Comparison of ENCODE assay signal across 23 mouse cellular contexts in the genomic region with DNA sequence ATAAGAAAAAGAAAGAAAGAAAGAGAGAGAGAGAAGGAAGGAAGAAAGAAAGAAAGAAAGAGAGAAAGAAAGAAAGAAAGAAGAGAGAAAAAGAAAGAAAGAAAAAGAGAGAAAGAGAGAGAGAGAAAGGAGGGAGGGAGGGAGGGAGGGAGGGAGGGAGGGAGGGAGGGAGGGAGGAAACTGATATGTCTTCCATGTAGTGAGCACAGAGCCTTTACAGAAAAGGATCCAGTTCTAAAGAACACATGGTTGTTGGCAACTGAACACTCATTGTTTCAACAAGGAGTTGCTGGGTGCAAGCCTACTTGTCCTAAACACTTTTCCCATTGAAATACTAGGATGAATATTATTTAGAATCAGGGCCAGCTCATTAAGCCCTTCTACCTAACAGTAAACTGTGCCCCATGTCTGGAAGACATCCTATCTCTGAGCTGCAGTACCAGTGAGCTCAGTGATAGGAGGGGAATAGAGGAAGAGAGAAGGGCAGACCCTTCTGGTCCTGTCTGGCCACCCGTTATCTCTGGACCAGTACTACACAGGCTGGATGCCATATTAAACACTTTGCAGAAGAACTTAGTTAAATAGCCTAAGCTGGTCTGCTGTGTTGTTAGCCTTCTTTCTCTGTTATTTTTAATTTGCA. TPM values are rescaled to one million over a fixed set of nuclear protein-coding genes. Genes with fewer than 3 reads are reported as not detected.
DNase-seq lines count a peak whose midpoint lies in the region; ATAC-seq and TF ChIP-seq lines count a peak whose summit lies in the region.
"Had no signal": no experiment of that assay in that cellular context is flagged by ENCODE, and none has a peak within 500 bp of the region (broad histone marks: within the 10 kb centered on the region; RNA-seq: fewer than 3 reads in every experiment).

No protein-coding gene starts in this region.

- H3K4me3 ChIP-seq in MEL (ENCODE audit: control insufficient read depth in 1 of 2, insufficient read depth in 1 of 2, low read depth in 2 of 2, low read length in 2 of 2), result no peak overlapping the region
- no peak overlapping the region for H3K4me3 ChIP-seq in liver, embryonic 12.5 days
- no peak overlapping the region for H3K4me3 ChIP-seq in liver, embryonic 16.5 days (ENCODE audit: low read depth, low read length)
- H3K4me3 ChIP-seq: embryonic facial prominence, embryonic 12.5 days; forebrain, embryonic 15.5 days; heart, embryonic 15.5 days; hindbrain, embryonic 10.5 days had no signal

- no peak for TF ChIP-seq CTCF in MEL (IDR thresholded peaks at IDR 0.05 in 2 of 3, conservative IDR thresholded peaks at IDR 0.05 in 1 of 3; ENCODE audit: control insufficient read depth in 1 of 3, insufficient read depth in 1 of 3, low read depth in 2 of 3, low read length in 3 of 3, poor library complexity in 1 of 3, severe bottlenecking in 1 of 3)

- ATAC-seq in liver, embryonic 12.5 days, result peak; percentile 98
- peak; percentile 67 for ATAC-seq in liver, embryonic 16.5 days (ENCODE audit: low read depth)
- ATAC-seq: CD4-positive, CD25-positive, alpha-beta regulatory T cell, adult 4 months; forebrain, embryonic 15.5 days; Patski had no signal

- H3K27ac ChIP-seq in MEL (ENCODE audit: control insufficient read depth, low read depth, low read length), result no peak overlapping the region
- peak overlapping the region; percentile 17; the same call in 1 of the 2 replicates for H3K27ac ChIP-seq in liver, embryonic 12.5 days
- H3K27ac ChIP-seq in liver, embryonic 16.5 days (ENCODE audit: low read length), result no peak overlapping the region
- H3K27ac ChIP-seq: embryonic facial prominence, embryonic 12.5 days; forebrain, embryonic 15.5 days; heart, embryonic 15.5 days; hindbrain, embryonic 10.5 days; hindbrain, embryonic 14.5 days had no signal

- TF ChIP-seq POLR2A in MEL (IDR thresholded peaks at IDR 0.05; ENCODE audit: control insufficient read depth in 1 of 2, insufficient read depth in 1 of 2, low read depth in 1 of 2, low read length in 2 of 2, poor library complexity in 1 of 2), result no peak

- H3K27me3 ChIP-seq in MEL (ENCODE audit: control insufficient read depth in 1 of 2, insufficient read depth in 2 of 2, low read length in 2 of 2), result no peaks in the 10 kb centered on the region
- H3K27me3 ChIP-seq in liver, embryonic 12.5 days (replicated peaks), result no peaks in the 10 kb centered on the region; the same call in 1 of the 2 replicates
- H3K27me3 ChIP-seq in liver, embryonic 16.5 days (ENCODE audit: control insufficient read depth, insufficient read depth, low read depth, low read length), result no peaks in the 10 kb centered on the region
- H3K27me3 ChIP-seq: embryonic facial prominence, embryonic 12.5 days; forebrain, embryonic 15.5 days; heart, embryonic 15.5 days; Patski had no signal

- peaks cover 0 to 25% of the 10 kb centered on the region in 2 experiments; a peak in 2 of 4 replicates for H3K36me3 ChIP-seq in MEL (ENCODE audit: control insufficient read depth in 1 of 2, insufficient read depth in 2 of 2, low read length in 2 of 2)
- H3K36me3 ChIP-seq in liver, embryonic 12.5 days, result no peaks in the 10 kb centered on the region
- no peaks in the 10 kb centered on the region for H3K36me3 ChIP-seq in liver, embryonic 16.5 days (ENCODE audit: control insufficient read depth, insufficient read depth)
- H3K36me3 ChIP-seq: embryonic facial prominence, embryonic 12.5 days; forebrain, embryonic 15.5 days; G1E; heart, embryonic 15.5 days; hindbrain, embryonic 10.5 days had no signal

- H3K79me2 ChIP-seq in MEL (ENCODE audit: control insufficient read depth, insufficient read depth, low read length, poor library complexity), result no peaks in the 10 kb centered on the region

- TF ChIP-seq RAD21 in MEL (IDR thresholded peaks at IDR 0.05; ENCODE audit: low read depth, low read length), result no peak

- H3K4me1 ChIP-seq in MEL (ENCODE audit: control insufficient read depth in 1 of 2, insufficient read depth in 2 of 2, low read length in 2 of 2), result peaks cover 13 to 30% of the 10 kb centered on the region in 2 experiments
- H3K4me1 ChIP-seq in liver, embryonic 12.5 days, result peaks cover 18% of the 10 kb centered on the region
- H3K4me1 ChIP-seq in liver, embryonic 16.5 days (ENCODE audit: control insufficient read depth, low read depth, low read length), result no peaks in the 10 kb centered on the region
- H3K4me1 ChIP-seq: forebrain, embryonic 15.5 days; heart, embryonic 15.5 days; hindbrain, embryonic 10.5 days had no signal

- H3K9ac ChIP-seq in MEL (ENCODE audit: control insufficient read depth, low read depth, low read length, poor library complexity, severe bottlenecking), result no peak overlapping the region
- no peak overlapping the region for H3K9ac ChIP-seq in liver, embryonic 12.5 days
- H3K9ac ChIP-seq in liver, embryonic 16.5 days (ENCODE audit: low read depth, low read length), result no peak overlapping the region
- H3K9ac ChIP-seq: embryonic facial prominence, embryonic 12.5 days; forebrain, embryonic 15.5 days; heart, embryonic 15.5 days; hindbrain, embryonic 14.5 days had no signal

- H3K9me3 ChIP-seq in MEL (replicated peaks; ENCODE audit: insufficient read depth, low read length), result no peaks in the 10 kb centered on the region
- H3K9me3 ChIP-seq in liver, embryonic 12.5 days (replicated peaks), result no peaks in the 10 kb centered on the region
- no peaks in the 10 kb centered on the region for H3K9me3 ChIP-seq in liver, embryonic 16.5 days (replicated peaks; ENCODE audit: control insufficient read depth, low read length)
- H3K9me3 ChIP-seq: embryonic facial prominence, embryonic 12.5 days; forebrain, embryonic 15.5 days; G1E; heart, embryonic 15.5 days; hindbrain, embryonic 10.5 days had no signal

- DNase-seq in MEL (ENCODE audit: low read depth, low spot score) (peak; percentile 87), MEL-GATA-1-ER (ENCODE audit: extremely low read depth, low read depth) (peak; percentile 89)
- DNase-seq in cerebellum, postnatal 4 days (ENCODE audit: low spot score in 2 of 2), result no peak
- no peak for DNase-seq in spleen, postnatal 36 days (ENCODE audit: low spot score in 2 of 2)
- DNase-seq in lung, adult 18-20 months, result no peak
- no peak for DNase-seq in right cerebral cortex, adult 2 months (ENCODE audit: low spot score in 2 of 2)
- DNase-seq: adrenal gland, adult 8-10 months; adrenal gland, postnatal 36 days; cerebellum, adult 2 months; cerebellum, postnatal 10 days; gastrocnemius, postnatal 10 days; heart, postnatal 14 days had no signal

- WGBS in liver, embryonic 12.5 days (ENCODE audit: insufficient replicate concordance), result 4% methylated on average over 1 of the region's 1 CpGs
- WGBS in liver, embryonic 16.5 days (ENCODE audit: insufficient replicate concordance), result 31% methylated on average over 1 of the region's 1 CpGs

- TF ChIP-seq EP300 in MEL (IDR thresholded peaks at IDR 0.05; ENCODE audit: low read depth in 1 of 2, low read length in 2 of 2), result peak; percentile 96 to 97

- no peak overlapping the region for H3K4me2 ChIP-seq in liver, embryonic 12.5 days
- H3K4me2 ChIP-seq in liver, embryonic 16.5 days (ENCODE audit: low read depth, low read length), result no peak overlapping the region
- H3K4me2 ChIP-seq: embryonic facial prominence, embryonic 12.5 days; forebrain, embryonic 15.5 days; heart, embryonic 11.5 days; heart, embryonic 15.5 days; hindbrain, embryonic 14.5 days had no signal

TF ChIP-seq in MEL, 35 proteins besides CTCF, POLR2A, EP300 and RAD21:
- peak; percentile 71; the same call in 1 of the 2 replicates for TF ChIP-seq SIN3A (IDR thresholded peaks at IDR 0.05; ENCODE audit: low read length)
- TF ChIP-seq MYC (IDR thresholded peaks at IDR 0.05; ENCODE audit: low read depth, low read length), result 0 out of 2 replicates have a peak, but pooled peaks have one; percentile 48
- no peak for TF ChIP-seq MAX (IDR thresholded peaks at IDR 0.05; ENCODE audit: low read length)
- TF ChIP-seq GATA1 (IDR thresholded peaks at IDR 0.05; ENCODE audit: low read depth, low read length), result peak; percentile 96
- peak; percentile 90 for TF ChIP-seq TAL1 (IDR thresholded peaks at IDR 0.05; ENCODE audit: low read length)
- TF ChIP-seq RCOR1 (IDR thresholded peaks at IDR 0.05; ENCODE audit: low read depth, low read length), result peak; percentile 90
- peak; percentile 97 for TF ChIP-seq TCF12 (IDR thresholded peaks at IDR 0.05; ENCODE audit: low read depth, low read length)
- peak; percentile 56; the same call in 1 of the 2 replicates for TF ChIP-seq MAZ (IDR thresholded peaks at IDR 0.05; ENCODE audit: low read depth, low read length)
- TF ChIP-seq ETS1 (IDR thresholded peaks at IDR 0.05; ENCODE audit: low read depth, low read length), result peak; percentile 77
- TF ChIP-seq ZNF384 (IDR thresholded peaks at IDR 0.05; ENCODE audit: low read depth, low read length), result no peak
- TF ChIP-seq MYB (IDR thresholded peaks at IDR 0.05; ENCODE audit: low read depth, low read length), result peak; percentile 36; the same call in 1 of the 2 replicates

RNA-seq across cellular contexts. Expression of gene Nap1l1, which starts 21.2 kb away (rescaled TPM):
- 183 and 220 TPM in 2 replicates for total RNA-seq in MEL (2012; rRNA removed)
- polyA plus RNA-seq in MEL (2012; ENCODE audit: insufficient read depth in 1 of 2, insufficient read length in 2 of 2, low read depth in 1 of 2, low replicate concordance in 2 of 2, missing spikeins in 1 of 2), result 100 to 1,000 TPM; 296 to 591 TPM
- 174 and 178 TPM in 2 replicates for polyA plus RNA-seq in liver, embryonic 12.5 days (2016; fragmentation: Nextera tagmentation; extraction: Ambion mirVana)
- 67.0 and 76.2 TPM in 2 replicates for polyA plus RNA-seq in liver, embryonic 16.5 days (2015; fragmentation: Nextera tagmentation; extraction: Ambion mirVana)

RNA-seq across cellular contexts. Expression of gene Phlda1, which starts 54.3 kb away (rescaled TPM):
- 0.27 and 0.39 TPM in 2 replicates for total RNA-seq in MEL (2012; rRNA removed)
- polyA plus RNA-seq in MEL (2012; ENCODE audit: insufficient read depth in 1 of 2, insufficient read length in 2 of 2, low read depth in 1 of 2, low replicate concordance in 2 of 2, missing spikeins in 1 of 2), result 1 to 10 TPM in 1 of 2 experiments, not detected in 1; 3.4 TPM
- 6.5 and 7.4 TPM in 2 replicates for polyA plus RNA-seq in liver, embryonic 12.5 days (2016; fragmentation: Nextera tagmentation; extraction: Ambion mirVana)
- polyA plus RNA-seq in liver, embryonic 16.5 days (2015; fragmentation: Nextera tagmentation; extraction: Ambion mirVana), result 3.1 and 4.7 TPM in 2 replicates

Comparison
In these comparisons a context has a peak if more than half of its experiments do, and no peak if none do; other contexts are left out.
1. DNase-seq: peak in MEL (single experiment) and MEL-GATA-1-ER (single experiment); none in cerebellum, postnatal 4 days (0 of 2), spleen, postnatal 36 days (0 of 2), lung, adult 18-20 months (0 of 2) and right cerebral cortex, adult 2 months (0 of 2).